Mouse (Mus musculus) G1E-ER4 (cell line): ENCODE results near the gene C87436. TPM values are rescaled to one million over a fixed set of nuclear protein-coding genes. Genes with fewer than 3 reads are reported as not detected.

Source experiments
- GATA1 ChIP-seq: IDR thresholded peaks from one replicate; pipeline ENCODE4 v1.8.0; 2012; ENCODE audit warnings: low read length, inconsistent platforms
- polyA plus RNA-seq: library from polyadenylated mRNA; stranded (reverse); fragments of >175 nt; gene quantifications from 2 replicates; pipeline ENCODE4 v1.2.3, GENCODE M21; 2012

Gene C87436
- polyA plus RNA-seq, 1 experiment = 4.4 TPM

- TF ChIP-seq GATA1 = no peak
These were observed 55.5 kb downstream of the C87436 start for GRCm38 (mm10) chr6:86493469-86494263.

GRCm38 (mm10) chr6:86494767-86495166, 56.6 kb downstream of the C87436 start:
- no peak for TF ChIP-seq GATA1

DNA sequence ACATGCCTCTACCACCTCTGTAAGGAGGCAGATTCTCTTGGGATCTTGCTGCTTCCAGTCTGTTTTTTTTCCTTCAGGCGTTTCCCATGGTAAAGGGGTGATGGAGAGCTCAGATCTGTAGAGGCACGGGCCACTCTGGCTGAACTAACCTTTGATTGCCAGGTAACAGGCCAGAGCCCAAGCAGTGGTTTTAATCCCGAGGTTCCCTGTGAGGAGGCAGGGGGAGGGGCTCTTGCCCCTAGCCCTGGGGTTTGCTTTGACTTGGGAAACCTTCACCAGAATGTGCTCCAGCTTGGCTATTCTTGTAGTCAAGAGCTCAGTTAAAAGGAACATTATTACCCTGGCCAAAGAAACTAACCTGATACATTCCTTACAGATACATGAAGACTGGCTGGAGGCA, 57.5 kb downstream of the C87436 start:
- TF ChIP-seq GATA1 = no peak

GRCm38 (mm10) chr6:86496127-86496526, 58.0 kb downstream of the C87436 start:
- TF ChIP-seq GATA1 = no peak

DNA sequence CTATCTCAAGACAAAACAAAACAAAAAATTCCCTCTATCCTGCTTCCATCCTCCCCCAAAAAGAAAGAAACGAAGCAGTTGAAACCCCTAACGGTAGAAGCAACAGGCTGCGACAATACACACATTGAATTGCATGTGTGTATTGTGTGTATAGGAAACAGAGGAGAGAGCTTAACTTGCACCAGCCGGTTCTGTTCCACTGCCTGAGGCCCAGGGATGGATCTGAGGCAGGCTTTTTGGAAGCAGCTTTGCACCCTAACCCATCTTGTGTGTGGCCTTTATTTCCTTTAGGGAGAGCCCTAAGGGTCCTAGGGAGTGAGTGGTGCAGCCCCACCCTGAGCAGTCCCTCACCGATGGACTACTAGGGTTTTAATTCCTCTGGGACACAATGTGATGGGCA, 58.4 kb downstream of the C87436 start:
- no peak for TF ChIP-seq GATA1

- TF ChIP-seq GATA1 = no peak
These were observed 59.1 kb downstream of the C87436 start for GRCm38 (mm10) chr6:86497071-86497815.

DNA sequence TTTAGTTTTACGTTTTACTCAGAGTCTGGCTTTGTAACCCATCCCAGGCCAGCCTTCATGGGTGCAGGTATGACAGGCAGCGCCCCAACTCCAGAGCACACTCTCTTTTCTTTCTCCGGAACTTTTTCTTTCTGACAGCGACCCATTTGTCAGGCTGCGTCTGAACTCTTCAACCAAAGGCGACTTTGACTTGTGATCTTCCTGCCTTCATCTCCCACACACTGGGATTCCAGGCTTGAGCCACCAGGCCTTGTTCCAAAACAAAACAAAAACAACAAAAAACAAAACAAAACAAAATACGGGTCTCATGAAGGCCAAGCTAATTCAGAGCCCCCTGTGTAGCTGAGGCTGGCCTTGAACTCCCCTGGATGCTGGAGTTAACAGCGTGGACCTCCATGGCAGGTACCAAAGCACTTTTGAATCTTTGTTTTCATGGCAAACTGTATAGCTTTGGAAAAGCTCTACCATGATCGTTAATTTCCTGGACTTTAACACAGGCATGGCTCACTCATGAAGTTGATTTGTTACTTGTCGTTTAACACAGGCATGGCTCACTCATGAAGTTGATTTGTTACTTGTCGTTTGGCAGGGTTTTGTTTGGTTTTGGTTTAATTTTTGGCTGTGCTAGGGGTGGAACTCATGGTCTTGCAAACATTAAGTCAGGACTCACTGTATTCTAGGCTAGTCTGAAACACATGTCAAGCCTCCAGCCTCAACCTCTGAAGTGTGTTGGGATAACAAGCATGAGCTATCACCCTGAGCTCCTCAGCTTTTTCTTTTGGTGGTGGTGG, 60.0 kb downstream of the C87436 start:
- TF ChIP-seq GATA1 = no peak

GRCm38 (mm10) chr6:86499571-86500109, 61.5 kb downstream of the C87436 start:
- no peak for TF ChIP-seq GATA1

DNA sequence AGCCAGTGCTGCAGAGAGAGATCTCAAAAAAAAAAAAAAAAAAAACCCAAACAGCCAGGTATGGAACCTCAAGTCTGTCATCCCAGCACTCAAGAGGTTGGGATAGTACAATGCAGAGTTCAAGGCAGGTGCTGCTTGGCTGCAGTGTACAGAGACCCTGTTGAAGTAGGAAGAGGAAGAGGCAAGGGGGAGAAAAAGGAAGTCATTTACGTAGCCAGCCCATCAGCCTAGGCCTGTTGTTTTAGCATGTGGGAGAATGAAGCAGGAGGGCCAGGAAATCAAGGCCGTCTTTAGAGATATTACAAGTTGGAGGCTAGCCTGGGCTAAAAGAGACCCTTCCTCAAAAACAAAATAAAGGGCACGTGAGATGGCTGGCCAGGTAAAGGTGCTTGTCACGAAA, 65.3 kb downstream of the C87436 start:
- no peak for TF ChIP-seq GATA1

GRCm38 (mm10) chr6:86505671-86506070, 67.5 kb downstream of the C87436 start:
- no peak for TF ChIP-seq GATA1

DNA sequence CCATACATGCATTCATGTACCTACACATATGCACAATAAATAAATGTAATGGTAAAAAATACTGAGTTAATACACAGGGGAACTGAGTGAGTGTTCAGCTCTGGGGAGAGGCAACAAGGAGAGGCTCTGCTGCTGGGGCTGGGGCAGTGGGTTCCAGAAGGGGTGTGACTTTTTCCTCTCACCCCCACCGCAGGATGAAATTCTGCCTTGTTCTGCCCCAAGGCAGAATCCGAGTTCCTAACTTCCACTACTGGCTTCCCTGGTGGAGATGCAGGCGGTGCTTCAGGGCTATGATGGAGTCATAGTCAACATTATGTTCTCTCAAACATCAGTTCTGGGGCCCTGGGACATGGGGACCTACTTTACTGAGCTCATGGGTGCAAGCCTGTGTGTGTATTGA, 68.1 kb downstream of the C87436 start:
- no peak for TF ChIP-seq GATA1

DNA sequence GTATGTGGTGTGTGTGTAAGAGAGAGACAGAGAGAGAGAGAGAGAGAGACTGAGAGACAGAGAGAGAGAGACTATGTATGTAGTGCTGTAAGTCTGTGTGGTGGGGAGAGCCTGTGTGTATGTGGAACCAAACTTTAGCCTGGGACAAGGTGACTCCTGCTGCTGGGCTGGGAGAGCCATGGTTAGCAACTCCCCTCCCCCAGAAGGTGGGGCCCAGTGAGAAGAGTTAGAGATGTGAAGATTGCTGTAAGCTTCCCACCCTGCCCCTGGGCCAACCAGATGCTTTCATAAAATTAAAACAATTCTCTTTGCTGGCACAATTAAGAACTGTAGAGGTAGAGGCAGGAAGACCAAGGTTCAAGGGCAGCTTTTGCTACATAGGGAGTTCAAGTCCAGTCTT, 68.9 kb downstream of the C87436 start:
- TF ChIP-seq GATA1 = no peak

- TF ChIP-seq GATA1 = no peak
These were observed 70.6 kb downstream of the C87436 start for GRCm38 (mm10) chr6:86508736-86509135.

GRCm38 (mm10) chr6:86509194-86509865, 71.2 kb downstream of the C87436 start:
- no peak for TF ChIP-seq GATA1

DNA sequence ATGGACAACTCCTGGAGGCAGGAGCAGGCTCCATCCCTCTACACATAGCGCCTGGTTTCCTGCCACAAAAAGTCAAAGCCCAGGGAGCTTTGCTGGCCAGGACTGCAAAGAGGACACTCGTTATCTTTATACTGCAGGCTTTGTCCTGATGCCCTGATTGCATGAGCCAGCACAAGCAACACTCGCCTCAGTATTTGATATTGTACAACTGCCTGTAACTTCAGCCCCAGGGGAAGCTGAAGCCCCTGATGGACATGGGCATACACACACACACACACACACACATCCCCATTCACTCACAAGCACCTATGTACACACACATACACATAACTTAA, 71.7 kb downstream of the C87436 start:
- TF ChIP-seq GATA1 = peak; percentile 75
